Mouse (Mus musculus) naive thymus-derived CD4-positive, alpha-beta T cell, adult 2 months (primary cell): ENCODE measurements at regions not wholly inside any gene's neighbourhood (a gene's known extent, or its start where the extent isn't known, plus 50 kb on each side); places are given as distances from the start of the nearest gene placed in this dataset.
A peak's percentile ranks its signal among the peaks of the same experiment; 100 is the strongest.

Source experiments
- DNase-seq: peaks from one replicate; pipeline ENCODE4 v3.0.0-alpha.2; 2011; ENCODE audit warnings: low read depth

GRCm38 (mm10) chr2:28287210-28287860 is 94.5 kb downstream of the Olfm1 start:
- DNase-seq: no peak

GRCm38 (mm10) chr2:28289339-28289738 is 96.5 kb downstream of the Olfm1 start:
- no peak for DNase-seq

GRCm38 (mm10) chr2:28289860-28290471 is 97.2 kb downstream of the Olfm1 start:
- no peak for DNase-seq

- DNase-seq: no peak
Measured at GRCm38 (mm10) chr2:28294509-28294908, 101.7 kb downstream of the Olfm1 start.

GRCm38 (mm10) chr2:28296183-28296582 is 103.4 kb downstream of the Olfm1 start:
- no peak for DNase-seq

GRCm38 (mm10) chr2:28298738-28299137 is 105.9 kb downstream of the Olfm1 start:
- no peak for DNase-seq

GRCm38 (mm10) chr2:28299346-28299745 is 106.6 kb downstream of the Olfm1 start:
- DNase-seq: no peak

- no peak for DNase-seq
Measured at GRCm38 (mm10) chr2:28301313-28301712, 108.5 kb downstream of the Olfm1 start.

GRCm38 (mm10) chr2:28303936-28304335 is 111.1 kb downstream of the Olfm1 start:
- DNase-seq: no peak

- DNase-seq: peak; percentile 37
Measured at GRCm38 (mm10) chr2:28304712-28305111, 111.9 kb downstream of the Olfm1 start.

- no peak for DNase-seq
Measured at GRCm38 (mm10) chr2:28309122-28309521, 116.3 kb downstream of the Olfm1 start.

- DNase-seq: no peak
Measured at GRCm38 (mm10) chr2:28312212-28312611, 119.4 kb downstream of the Olfm1 start.

- DNase-seq: no peak
Measured at GRCm38 (mm10) chr2:28325502-28325901, 121.1 kb upstream of the Ppp1r26 start.

GRCm38 (mm10) chr2:28326056-28326455 is 120.5 kb upstream of the Ppp1r26 start:
- no peak for DNase-seq

GRCm38 (mm10) chr2:28326682-28327081 is 119.9 kb upstream of the Ppp1r26 start:
- no peak for DNase-seq

GRCm38 (mm10) chr2:28329130-28329529 is 117.5 kb upstream of the Ppp1r26 start:
- no peak for DNase-seq

- no peak for DNase-seq
Measured at GRCm38 (mm10) chr2:28335141-28335789, 111.3 kb upstream of the Ppp1r26 start.

GRCm38 (mm10) chr2:28335810-28336209 is 110.8 kb upstream of the Ppp1r26 start:
- DNase-seq: no peak

GRCm38 (mm10) chr2:28336349-28337309 is 110.0 kb upstream of the Ppp1r26 start:
- no peak for DNase-seq

- no peak for DNase-seq
Measured at GRCm38 (mm10) chr2:28337561-28337960, 109.0 kb upstream of the Ppp1r26 start.

- no peak for DNase-seq
Measured at GRCm38 (mm10) chr2:28341304-28341703, 105.3 kb upstream of the Ppp1r26 start.

GRCm38 (mm10) chr2:28348453-28348852 is 98.1 kb upstream of the Ppp1r26 start:
- no peak for DNase-seq
